Mouse (Mus musculus): ENCODE measurements around the gene Sall1.

The Sall1 gene

DNA sequence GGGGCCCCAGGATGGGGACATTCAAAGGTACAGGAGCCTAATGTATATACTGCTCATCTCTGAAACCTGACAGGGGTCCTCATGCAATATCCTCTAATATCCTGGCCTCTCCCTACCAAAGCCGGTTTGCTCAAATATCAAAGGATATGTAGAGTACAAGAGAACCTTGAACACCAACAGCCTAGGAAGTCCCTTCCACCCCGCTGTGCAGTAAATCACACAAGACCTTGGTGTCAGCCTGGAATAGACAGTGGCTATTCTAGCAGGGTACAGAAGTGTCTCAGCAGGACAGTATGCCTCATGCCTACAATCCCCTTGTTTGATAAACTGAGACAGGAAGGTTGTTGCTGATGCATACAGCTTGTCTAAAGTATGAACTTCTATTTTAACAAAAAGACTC lies 46.7 kb downstream of the Sall1 start:
- DNase-seq (ENCODE audit: inconsistent age in 2 of 2, low spot score in 1 of 2) = no peak

DNA sequence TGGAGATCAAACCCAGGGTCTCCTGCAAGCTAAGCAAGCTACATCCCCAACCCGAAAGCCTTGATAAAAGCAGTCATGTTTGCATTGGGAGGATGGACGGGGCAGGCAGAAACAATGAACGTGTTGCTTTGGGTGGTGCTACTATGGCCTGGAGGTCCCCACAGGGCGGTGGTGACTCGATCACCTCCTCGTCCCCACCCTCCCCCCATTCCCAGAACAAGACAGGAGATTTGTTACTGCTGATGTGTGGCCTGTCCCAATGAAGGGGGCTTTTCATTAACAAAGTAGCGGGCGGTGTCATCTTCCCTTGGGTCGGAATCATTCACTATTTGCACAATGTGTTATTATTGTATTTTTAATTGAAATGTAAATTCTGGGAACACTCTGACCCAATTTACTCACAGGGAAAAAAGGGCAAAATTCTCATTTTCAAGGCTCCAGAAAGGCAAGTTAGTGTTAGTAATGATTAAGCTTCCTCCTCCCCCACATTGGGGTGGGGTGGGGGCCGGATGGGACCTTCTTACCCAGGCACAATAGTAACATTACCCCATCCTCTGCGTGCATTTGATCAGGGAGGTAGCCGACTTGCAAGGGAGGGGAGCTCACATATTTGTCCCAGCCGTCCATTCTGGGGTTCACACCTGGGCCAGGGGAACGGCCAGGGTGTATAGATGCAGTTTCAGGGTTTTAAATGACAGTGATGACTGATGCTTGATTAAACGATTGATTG lies 52.0 kb downstream of the Sall1 start:
- no peak for DNase-seq (ENCODE audit: inconsistent age in 2 of 2, low spot score in 1 of 2)

DNA sequence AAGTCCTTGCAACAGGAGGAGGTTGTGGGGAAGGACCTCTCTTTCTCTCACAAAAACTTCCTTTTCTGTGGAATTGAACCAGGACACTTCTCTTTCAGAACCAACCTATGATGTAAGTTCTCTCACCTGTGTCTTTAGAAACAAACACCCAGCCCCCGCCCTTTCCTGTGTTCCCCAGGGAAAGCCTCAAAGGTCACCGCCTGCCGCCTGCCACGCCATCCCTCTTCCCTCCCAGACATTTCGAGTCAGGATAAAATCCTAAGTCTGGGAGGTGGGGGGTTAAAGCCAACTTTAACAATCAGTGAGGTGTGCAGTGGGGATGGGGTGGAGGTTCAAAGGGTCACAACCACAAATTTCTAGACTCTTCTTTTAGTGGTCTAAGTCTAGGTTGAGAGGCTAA lies 52.8 kb downstream of the Sall1 start:
- no peak for DNase-seq (ENCODE audit: inconsistent age in 2 of 2, low spot score in 1 of 2)

DNA sequence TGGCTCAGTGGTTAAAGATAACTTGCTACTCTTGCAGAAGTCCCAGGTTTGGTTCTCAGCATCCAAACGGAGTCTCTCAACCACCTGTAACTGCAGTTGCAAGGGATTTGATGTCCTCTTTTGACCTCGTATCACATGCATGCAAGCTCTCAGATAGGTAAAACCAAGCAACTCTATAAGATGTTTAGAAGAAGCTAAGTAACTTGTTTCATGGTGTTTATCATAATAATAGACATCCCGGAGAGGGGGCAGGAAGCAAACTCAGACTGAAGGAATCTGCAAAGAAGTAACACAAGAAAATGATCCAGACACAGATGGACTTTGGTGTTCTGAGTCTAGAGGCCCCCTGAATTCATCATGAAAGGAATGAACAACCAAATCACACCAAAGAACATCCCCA lies 55.0 kb downstream of the Sall1 start:
- DNase-seq (ENCODE audit: inconsistent age in 2 of 2, low spot score in 1 of 2) = no peak

DNA sequence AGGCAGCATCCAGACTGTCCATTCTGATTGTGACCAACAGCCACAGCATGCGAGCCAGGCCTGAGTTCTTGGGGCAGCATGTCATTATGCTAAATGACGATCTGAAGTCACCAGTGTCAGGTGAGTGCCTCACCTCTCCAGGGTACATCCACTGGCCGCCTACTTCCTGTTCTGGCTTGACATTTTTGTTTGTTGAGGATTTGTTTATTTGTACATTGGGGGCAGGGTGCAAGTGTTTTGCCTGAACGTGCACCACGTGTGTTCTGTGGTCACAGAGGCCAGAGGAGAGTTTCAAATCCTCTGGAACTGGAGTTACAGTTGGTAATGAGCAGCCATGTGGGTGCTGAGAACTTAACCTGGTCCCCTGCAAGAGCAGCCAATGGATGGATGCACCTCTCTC lies 60.5 kb downstream of the Sall1 start:
- no peak for DNase-seq (ENCODE audit: inconsistent age in 2 of 2, low spot score in 1 of 2)

All from adrenal gland, adult (tissue).